ENCODE assay signal across 9 mouse cellular contexts in genomic region chr8:17700362-17700761, GRCm38 (mm10).
A peak's percentile ranks its signal among the peaks of the same experiment; 100 is the strongest.
DNase-seq lines count a peak whose midpoint lies in the region; ATAC-seq and TF ChIP-seq lines count a peak whose summit lies in the region.
"Had no signal": no experiment of that assay in that cellular context is flagged by ENCODE, and none has a peak within 500 bp of the region (broad histone marks: within the 10 kb centered on the region; RNA-seq: fewer than 3 reads in every experiment).

No protein-coding gene starts in this region.

- H3K4me2 ChIP-seq in liver, embryonic 11.5 days: no peak overlapping the region
- H3K4me2 ChIP-seq in intestine, postnatal 0 days (replicated peaks; ENCODE audit: low read depth): no peak overlapping the region

- 78% methylated on average over 3 of the region's 3 CpGs for WGBS in liver, adult 2 months
- WGBS in liver, embryonic 11.5 days: 57% methylated on average over 3 of the region's 3 CpGs
- 67% methylated on average over 3 of the region's 3 CpGs for WGBS in intestine, postnatal 0 days

- no peak overlapping the region for H3K9ac ChIP-seq in liver, adult 2 months (ENCODE audit: low read depth, low read length)
- no peak overlapping the region for H3K9ac ChIP-seq in liver, embryonic 11.5 days (ENCODE audit: low read depth, low read length)
- H3K9ac ChIP-seq in intestine, postnatal 0 days (ENCODE audit: low read depth, low read length): no peak overlapping the region

- no peak overlapping the region for H3K4me3 ChIP-seq in liver, adult 2 months (ENCODE audit: insufficient read depth, low read depth, low read length)
- no peak overlapping the region for H3K4me3 ChIP-seq in liver, embryonic 11.5 days (ENCODE audit: low read depth, low read length)
- no peak overlapping the region for H3K4me3 ChIP-seq in intestine, postnatal 0 days (ENCODE audit: low read depth, low read length)

- H3K27ac ChIP-seq in liver, adult 2 months (replicated peaks; ENCODE audit: insufficient read depth, low read depth, low read length): no peak overlapping the region
- no peak overlapping the region for H3K27ac ChIP-seq in liver, embryonic 11.5 days (ENCODE audit: low read depth, low read length)
- H3K27ac ChIP-seq in intestine, postnatal 0 days (ENCODE audit: low read depth, low read length): no peak overlapping the region
- H3K27ac ChIP-seq: macrophage had no signal

- no peaks in the 10 kb centered on the region for H3K27me3 ChIP-seq in liver, adult 2 months (ENCODE audit: control insufficient read depth, insufficient read depth, low read length)
- H3K27me3 ChIP-seq in liver, embryonic 11.5 days (replicated peaks; ENCODE audit: control insufficient read depth, insufficient read depth, low read length): no peaks in the 10 kb centered on the region
- no peaks in the 10 kb centered on the region for H3K27me3 ChIP-seq in intestine, postnatal 0 days (replicated peaks; ENCODE audit: control insufficient read depth, insufficient read depth, low read length)

- no peak for TF ChIP-seq POLR2A in liver, adult 2 months (IDR thresholded peaks at IDR 0.05; ENCODE audit: extremely low read depth, insufficient read depth, low read length)

- no peaks in the 10 kb centered on the region for H3K79me2 ChIP-seq in liver, adult 2 months (ENCODE audit: control insufficient read depth, insufficient read depth, low read length)

- H3K9me3 ChIP-seq in liver, embryonic 11.5 days (ENCODE audit: control insufficient read depth, low read length): peaks cover 3% of the 10 kb centered on the region; the same call in 1 of the 2 replicates
- no peaks in the 10 kb centered on the region for H3K9me3 ChIP-seq in intestine, postnatal 0 days (ENCODE audit: control insufficient read depth)

- DNase-seq in liver, adult 2 months (ENCODE audit: extremely low read depth, low read depth, low spot score): peak; percentile 7
- no peak for DNase-seq in liver, embryonic 11.5 days (ENCODE audit: low spot score)
- DNase-seq in brain, adult 2 months (ENCODE audit: low read depth, low spot score): peak; percentile 82
- peak; percentile 66 for DNase-seq in layer of hippocampus, adult 9-10 months (ENCODE audit: low spot score)
- peak; percentile 60 for DNase-seq in right cerebral cortex, adult 18-20 months
- DNase-seq in spleen, adult 12 weeks (ENCODE audit: low spot score): no peak
- no peak for DNase-seq in kidney, adult 8-10 months

- no peaks in the 10 kb centered on the region for H3K36me3 ChIP-seq in liver, adult 2 months (ENCODE audit: control insufficient read depth, insufficient read depth, low read length)
- H3K36me3 ChIP-seq in liver, embryonic 11.5 days (ENCODE audit: control insufficient read depth, insufficient read depth, low read length): no peaks in the 10 kb centered on the region
- H3K36me3 ChIP-seq in intestine, postnatal 0 days (ENCODE audit: control insufficient read depth, insufficient read depth): no peaks in the 10 kb centered on the region

- no peak for TF ChIP-seq CTCF in liver, adult 2 months (IDR thresholded peaks at IDR 0.05; ENCODE audit: low read depth, low read length)
- TF ChIP-seq CTCF in intestine, postnatal 0 days (IDR thresholded peaks at IDR 0.05; ENCODE audit: low read depth): no peak

- ATAC-seq in liver, embryonic 11.5 days (replicated peaks; ENCODE audit: low FRiP score): no peak
- ATAC-seq in intestine, postnatal 0 days: no peak

- no peaks in the 10 kb centered on the region for H3K4me1 ChIP-seq in liver, adult 2 months (ENCODE audit: control insufficient read depth, insufficient read depth, low read length)
- no peaks in the 10 kb centered on the region for H3K4me1 ChIP-seq in liver, embryonic 11.5 days (replicated peaks; ENCODE audit: control insufficient read depth, insufficient read depth, low read length)
- H3K4me1 ChIP-seq in intestine, postnatal 0 days (replicated peaks; ENCODE audit: control insufficient read depth, insufficient read depth, low read length): no peaks in the 10 kb centered on the region

Comparison
In these comparisons a context has a peak if more than half of its experiments do, and no peak if none do; other contexts are left out.
1. DNase-seq: peak in liver, adult 2 months (single experiment), brain, adult 2 months (single experiment), layer of hippocampus, adult 9-10 months (single experiment) and right cerebral cortex, adult 18-20 months (single experiment); none in liver, embryonic 11.5 days (single experiment), spleen, adult 12 weeks (single experiment) and kidney, adult 8-10 months (0 of 2).